Mouse (Mus musculus) CH12.LX (cell line): ENCODE measurements around the gene Cst3. TPM values are rescaled to one million over a fixed set of nuclear protein-coding genes. Genes with fewer than 3 reads are reported as not detected.

Experiments used
- DNase-seq: peaks from one replicate; pipeline ENCODE4 v3.0.0-alpha.2; 2013; ENCODE audit errors: extremely low read depth
- H3K27ac ChIP-seq: 2 replicates; pipeline ENCODE4 v1.5.1; 2012; ENCODE audit warnings: low read depth, mild to moderate bottlenecking, control low read depth, moderate library complexity; ENCODE audit not compliant: insufficient read depth
- H3K27me3 ChIP-seq: replicated peaks from 2 replicates; pipeline ENCODE3; 2012; ENCODE audit warnings: inconsistent platforms
- H3K36me3 ChIP-seq, 2 experiments: replicated peaks in 1 of 2; 2 replicates each; pipeline versions ENCODE3 to v1.6.1; 2012; ENCODE audit warnings: inconsistent platforms in 1 of 2, low read length in 1 of 2, mild to moderate bottlenecking in 1 of 2, mixed read lengths in 1 of 2, moderate library complexity in 1 of 2; ENCODE audit not compliant: control insufficient read depth in 1 of 2, insufficient read depth in 1 of 2
- H3K4me1 ChIP-seq, 2 experiments: 2 replicates each; pipeline ENCODE4 v1.6.1; 2012; ENCODE audit warnings: inconsistent platforms in 1 of 2, moderate library complexity in 1 of 2; ENCODE audit not compliant: insufficient read depth in 2 of 2, control insufficient read depth in 1 of 2
- H3K4me2 ChIP-seq: 2 replicates; pipeline ENCODE4 v1.6.1; 2012; ENCODE audit warnings: low read depth, mild to moderate bottlenecking, control low read depth; ENCODE audit not compliant: poor library complexity, insufficient read depth, severe bottlenecking
- H3K4me3 ChIP-seq, 3 experiments: fragments of 150-350 bp in 1 of 3; sonication (generic) in 1 of 3; replicated peaks in 1 of 3; 2 replicates each; pipeline versions ENCODE3 to v1.5.1; 2011 to 2012; ENCODE audit warnings: low read depth in 2 of 3, low read length in 2 of 3, mild to moderate bottlenecking in 2 of 3, moderate library complexity in 2 of 3, control low read depth in 1 of 3, improper control_type of control experiment in 1 of 3, inconsistent platforms in 1 of 3, mixed read lengths in 1 of 3; ENCODE audit not compliant: poor library complexity in 1 of 3
- H3K79me2 ChIP-seq: replicated peaks from 2 replicates; pipeline ENCODE4 v1.6.1; 2012; ENCODE audit warnings: mild to moderate bottlenecking, moderate library complexity; ENCODE audit not compliant: control insufficient read depth, poor library complexity, insufficient read depth, severe bottlenecking; ENCODE audit errors: extremely low read depth
- H3K9ac ChIP-seq: 2 replicates; pipeline ENCODE4 v1.6.1; 2012; ENCODE audit warnings: low read depth, mild to moderate bottlenecking, control low read depth, moderate library complexity; ENCODE audit not compliant: insufficient read depth
- H3K9me3 ChIP-seq: replicated peaks from 2 replicates; pipeline ENCODE3; 2012; ENCODE audit warnings: low read length, inconsistent platforms, mixed read lengths
- BHLHE40 ChIP-seq: IDR thresholded peaks from 2 replicates; pipeline ENCODE4 v1.6.1; 2011; ENCODE audit warnings: mild to moderate bottlenecking, low read depth, low read length, improper control_type of control experiment
- CHD1 ChIP-seq: IDR thresholded peaks from 2 replicates; pipeline ENCODE4 v1.6.1; 2012; ENCODE audit warnings: low read depth, low read length, improper control_type of control experiment, inconsistent platforms
- CHD2 ChIP-seq: IDR thresholded peaks from 2 replicates; pipeline ENCODE4 v1.6.1; 2011; ENCODE audit warnings: low read length, improper control_type of control experiment
- CTCF ChIP-seq, 2 experiments: IDR thresholded peaks in 1 of 2; conservative IDR thresholded peaks in 1 of 2; 2 replicates each; pipeline ENCODE4 v1.5.1; 2011 to 2012; ENCODE audit warnings: low read depth in 2 of 2, low read length in 2 of 2, improper control_type of control experiment in 1 of 2, inconsistent platforms in 1 of 2, mild to moderate bottlenecking in 1 of 2, moderate library complexity in 1 of 2
- E2F4 ChIP-seq: IDR thresholded peaks from 2 replicates; pipeline ENCODE4 v1.6.1; 2011; ENCODE audit warnings: low read depth, low read length, improper control_type of control experiment; ENCODE audit not compliant: insufficient replicate concordance
- ELF1 ChIP-seq: IDR thresholded peaks from 2 replicates; pipeline ENCODE4 v1.6.1; 2014; ENCODE audit warnings: low read depth, mild to moderate bottlenecking, inconsistent platforms, low read length, improper control_type of control experiment
- EP300 ChIP-seq: IDR thresholded peaks from 2 replicates; pipeline ENCODE4 v1.6.1; 2011; ENCODE audit warnings: low read length, improper control_type of control experiment
- GABPA ChIP-seq: IDR thresholded peaks from 2 replicates; pipeline ENCODE4 v1.6.1; 2012; ENCODE audit warnings: low read depth, low read length, improper control_type of control experiment, inconsistent platforms; ENCODE audit not compliant: insufficient replicate concordance
- HCFC1 ChIP-seq: IDR thresholded peaks from 2 replicates; pipeline ENCODE4 v1.6.1; 2012; ENCODE audit warnings: low read depth, mild to moderate bottlenecking, inconsistent platforms, low read length, improper control_type of control experiment
- IRF4 ChIP-seq: IDR thresholded peaks from 2 replicates; pipeline ENCODE4 v1.6.1; 2014; ENCODE audit warnings: low read depth, mild to moderate bottlenecking, inconsistent platforms, low read length, improper control_type of control experiment
- JUN ChIP-seq: IDR thresholded peaks from 2 replicates; pipeline ENCODE4 v1.6.1; 2011; ENCODE audit warnings: low read depth, mild to moderate bottlenecking, low read length, improper control_type of control experiment, moderate library complexity; ENCODE audit not compliant: insufficient read depth
- JUND ChIP-seq: conservative IDR thresholded peaks from 2 replicates; pipeline ENCODE4 v1.6.1; 2011; ENCODE audit warnings: low read depth, low read length, improper control_type of control experiment
- KAT2A ChIP-seq: IDR thresholded peaks from 2 replicates; pipeline ENCODE4 v1.6.1; 2012; ENCODE audit warnings: low read length, improper control_type of control experiment, inconsistent platforms; ENCODE audit not compliant: insufficient replicate concordance
- MAFK ChIP-seq: IDR thresholded peaks from 2 replicates; pipeline ENCODE4 v1.6.1; 2011; ENCODE audit warnings: low read length, improper control_type of control experiment; ENCODE audit not compliant: insufficient replicate concordance
- MAX ChIP-seq: IDR thresholded peaks from 2 replicates; pipeline ENCODE4 v1.6.1; 2011; ENCODE audit warnings: low read length, improper control_type of control experiment
- MAZ ChIP-seq: IDR thresholded peaks from 2 replicates; pipeline ENCODE4 v1.6.1; 2012; ENCODE audit warnings: low read depth, mild to moderate bottlenecking, inconsistent platforms, low read length, improper control_type of control experiment, moderate library complexity
- MEF2A ChIP-seq: IDR thresholded peaks from 2 replicates; pipeline ENCODE4 v1.6.1; 2014; ENCODE audit warnings: low read depth, mild to moderate bottlenecking, inconsistent platforms, low read length, improper control_type of control experiment, borderline replicate concordance
- MXI1 ChIP-seq: IDR thresholded peaks from 2 replicates; pipeline ENCODE4 v1.6.1; 2011; ENCODE audit warnings: mild to moderate bottlenecking, low read depth, low read length, improper control_type of control experiment
- MYC ChIP-seq: IDR thresholded peaks from 2 replicates; pipeline ENCODE4 v1.6.1; 2011; ENCODE audit warnings: low read depth, mild to moderate bottlenecking, improper control_type of control experiment, low read length
- NELFE ChIP-seq: IDR thresholded peaks from 2 replicates; pipeline ENCODE4 v1.6.1; 2011; ENCODE audit warnings: low read depth, low read length, improper control_type of control experiment
- NRF1 ChIP-seq: IDR thresholded peaks from 2 replicates; pipeline ENCODE4 v1.6.1; 2014; ENCODE audit warnings: low read depth, mild to moderate bottlenecking, inconsistent platforms, low read length, improper control_type of control experiment, moderate library complexity
- POLR2A ChIP-seq: IDR thresholded peaks from 2 replicates; pipeline ENCODE4 v1.6.1; 2011; ENCODE audit warnings: low read depth, mild to moderate bottlenecking, improper control_type of control experiment, low read length
- POLR2AphosphoS2 ChIP-seq: IDR thresholded peaks from 2 replicates; pipeline ENCODE4 v1.6.1; 2011; ENCODE audit warnings: low read depth, low read length, improper control_type of control experiment
- RAD21 ChIP-seq: IDR thresholded peaks from 2 replicates; pipeline ENCODE4 v1.6.1; 2011; ENCODE audit warnings: low read depth, mild to moderate bottlenecking, low read length, improper control_type of control experiment, moderate library complexity
- RCOR1 ChIP-seq: conservative IDR thresholded peaks from 2 replicates; pipeline ENCODE4 v1.6.1; 2012; ENCODE audit warnings: low read depth, mild to moderate bottlenecking, inconsistent platforms, low read length, improper control_type of control experiment
- SIN3A ChIP-seq: IDR thresholded peaks from 2 replicates; pipeline ENCODE4 v1.6.1; 2012; ENCODE audit warnings: low read length, improper control_type of control experiment, inconsistent platforms
- SMC3 ChIP-seq: IDR thresholded peaks from 2 replicates; pipeline ENCODE4 v1.6.1; 2011; ENCODE audit warnings: low read depth, low read length, improper control_type of control experiment
- TBP ChIP-seq: conservative IDR thresholded peaks from 2 replicates; pipeline ENCODE4 v1.6.1; 2011; ENCODE audit warnings: low read depth, low read length, improper control_type of control experiment
- TCF12 ChIP-seq: IDR thresholded peaks from 2 replicates; pipeline ENCODE4 v1.6.1; 2014; ENCODE audit warnings: low read depth, mild to moderate bottlenecking, inconsistent platforms, low read length, improper control_type of control experiment
- UBTF ChIP-seq: IDR thresholded peaks from 2 replicates; pipeline ENCODE4 v1.6.1; 2012; ENCODE audit warnings: low read depth, mild to moderate bottlenecking, inconsistent platforms, low read length, improper control_type of control experiment, moderate library complexity
- USF1 ChIP-seq: IDR thresholded peaks from 2 replicates; pipeline ENCODE4 v1.6.1; 2014; ENCODE audit warnings: low read depth, mild to moderate bottlenecking, inconsistent platforms, low read length, improper control_type of control experiment
- USF2 ChIP-seq: conservative IDR thresholded peaks from 2 replicates; pipeline ENCODE4 v1.6.1; 2011; ENCODE audit warnings: low read depth, low read length, improper control_type of control experiment
- ZC3H11A ChIP-seq: IDR thresholded peaks from 2 replicates; pipeline ENCODE4 v1.6.1; 2012; ENCODE audit warnings: low read depth, mild to moderate bottlenecking, inconsistent platforms, low read length, improper control_type of control experiment
- ZKSCAN1 ChIP-seq: IDR thresholded peaks from 2 replicates; pipeline ENCODE4 v1.6.1; 2012; ENCODE audit warnings: low read depth, inconsistent platforms, low read length, improper control_type of control experiment, borderline replicate concordance
- ZMIZ1 ChIP-seq: IDR thresholded peaks from 2 replicates; pipeline ENCODE4 v1.6.1; 2012; ENCODE audit warnings: low read depth, mild to moderate bottlenecking, inconsistent platforms, low read length, improper control_type of control experiment
- ZNF384 ChIP-seq: IDR thresholded peaks from 2 replicates; pipeline ENCODE4 v1.6.1; 2012; ENCODE audit warnings: low read depth, low read length, improper control_type of control experiment, inconsistent platforms
- dilution Hi-C: fragments of 300-500 bp; cut with MboI; formaldehyde crosslinking; loops from 2 replicates; pipeline ENCODE4 v1.14.3; 2020; ENCODE audit warnings: low sequenced_read_pairs; ENCODE audit not compliant: extremely low pct_unique_long_range_greater_than_20kb, extremely low pct_ligation_motif_present
- in situ Hi-C: fragments of 300-500 bp; cut with MboI; formaldehyde crosslinking; loops from 3 replicates; pipeline ENCODE4 v1.14.3; 2019; ENCODE audit warnings: low sequenced_read_pairs, low pct_ligation_motif_present, low pct_unique_long_range_greater_than_20kb, mixed read lengths
- polyA plus RNA-seq: library from polyadenylated mRNA; unstranded; fragments of >175 nt; gene quantifications from 2 replicates; pipeline ENCODE4 v1.2.1, GENCODE M21; 2012; ENCODE audit warnings: low read depth; ENCODE audit not compliant: insufficient read length
- total RNA-seq, 2 experiments: library from RNA; depleted of rRNA; stranded (reverse); fragments of 300-350 nt in 1 of 2; fragments of >200 nt in 1 of 2; gene quantifications; 2 replicates each; pipeline ENCODE4 v1.2.3; 2012 to 2014

Gene Cst3
- total and polyA plus RNA-seq, 3 experiments, result 156 to 231 (median 209) TPM

- Histone ChIP-seq H3K27me3 (peaks cover 9% of the 10 kb centered on the region), H3K9me3 (no peaks in the 10 kb centered on the region), H3K9ac (no peak overlapping the region), H3K79me2 (no peaks in the 10 kb centered on the region), H3K27ac (no peak overlapping the region), H3K4me2 (peak overlapping the region; percentile 30; the same call in 1 of the 2 replicates), H3K4me3 (no peak overlapping the region), H3K36me3 (no peaks in the 10 kb centered on the region), H3K4me1 (peaks cover 2 to 9% of the 10 kb centered on the region in 2 experiments; a peak in 3 of 4 replicates)
- dilution Hi-C loops, result no loop called here
- in situ Hi-C loops, result loop anchor here (5.0 kb wide), 1 partner anchor 51 kb away; no protein-coding TSS in a partner anchor
- TF ChIP-seq NRF1 (no peak), SMC3 (peak; percentile 83), JUN (no peak), MXI1 (no peak), IRF4 (peak; percentile 35; the same call in 1 of the 2 replicates), MAX (no peak), USF1 (no peak), GABPA (no peak), MAFK (no peak), TBP (no peak), JUND (peak; percentile 2; the same call in 1 of the 2 replicates), EP300 (no peak), UBTF (no peak), CHD2 (no peak), TCF12 (0 out of 2 replicates have a peak, but pooled peaks have one; percentile 24), SIN3A (0 out of 2 replicates have a peak, but pooled peaks have one; percentile 34), MEF2A (peak; percentile 40; the same call in 1 of the 2 replicates), E2F4 (no peak), KAT2A (no peak), ZC3H11A (peak; percentile 60), POLR2A (no peak), BHLHE40 (no peak), HCFC1 (no peak), ZKSCAN1 (no peak), RAD21 (peak; percentile 86), ZMIZ1 (no peak), USF2 (no peak), POLR2AphosphoS2 (no peak), RCOR1 (no peak), CTCF (conservative IDR thresholded peaks at IDR 0.05 in 1 of 2, IDR thresholded peaks at IDR 0.05 in 1 of 2; ENCODE audit: low read depth in 2 of 2, low read length in 2 of 2) (peak; percentile 85 to 87), NELFE (peak; percentile 74; the same call in 1 of the 2 replicates), ZNF384 (no peak), MAZ (no peak), MYC (0 out of 2 replicates have a peak, but pooled peaks have one; percentile 25), CHD1 (no peak), ELF1 (no peak)
- peak; percentile 79 for DNase-seq
Measured at GRCm38 (mm10) chr2:148851116-148851906, 24.2 kb downstream of the Cst3 start.
